Mouse (Mus musculus) lung, postnatal 36 days (tissue): ENCODE results near the gene Prkd1.
"Not testable (repeated sequence)": the region's sequence is repeated elsewhere in the genome, so short reads cannot be mapped to it uniquely, and the experiment has no call there.

ENCODE experiments used
- DNase-seq: peaks from one replicate; pipeline ENCODE4 v3.0.0; 2022; ENCODE audit warnings: mixed read lengths

Gene Prkd1

GRCm38 (mm10) chr12:50648671-50649541 is at the start of gene Prkd1:
TSS of gene Prkd1 (minus strand) at chr12:50649098.
- DNase-seq = peak; percentile 79

- peak; percentile 61 for DNase-seq
Measured at GRCm38 (mm10) chr12:50697492-50697891, 48.6 kb upstream of the Prkd1 start.

GRCm38 (mm10) chr12:50648176-50648670 is 675 bp downstream of the Prkd1 start:
- DNase-seq = peak; percentile 8

GRCm38 (mm10) chr12:50646857-50647256 is 2.0 kb downstream of the Prkd1 start:
- no peak for DNase-seq

- no peak for DNase-seq
Measured at GRCm38 (mm10) chr12:50642671-50643070, 6.2 kb downstream of the Prkd1 start.

GRCm38 (mm10) chr12:50640171-50640570 is 8.7 kb downstream of the Prkd1 start:
- DNase-seq = no peak

- no peak for DNase-seq
Measured at GRCm38 (mm10) chr12:50634436-50634835, 14.5 kb downstream of the Prkd1 start.

- not testable (repeated sequence) for DNase-seq
Measured at GRCm38 (mm10) chr12:50626100-50626499, 22.8 kb downstream of the Prkd1 start.

GRCm38 (mm10) chr12:50624175-50624574 is 24.7 kb downstream of the Prkd1 start:
- DNase-seq = peak; percentile 18

GRCm38 (mm10) chr12:50615852-50616251 is 33.0 kb downstream of the Prkd1 start:
- DNase-seq = no peak

GRCm38 (mm10) chr12:50614341-50614740 is 34.6 kb downstream of the Prkd1 start:
- no peak for DNase-seq

- DNase-seq = peak; percentile 23
Measured at GRCm38 (mm10) chr12:50606703-50607500, 42.0 kb downstream of the Prkd1 start.

GRCm38 (mm10) chr12:50599370-50599769 is 49.5 kb downstream of the Prkd1 start:
- no peak for DNase-seq

GRCm38 (mm10) chr12:50598053-50598988 is 50.6 kb downstream of the Prkd1 start:
- DNase-seq = no peak

GRCm38 (mm10) chr12:50597467-50597866 is 51.4 kb downstream of the Prkd1 start:
- no peak for DNase-seq

- no peak for DNase-seq
Measured at GRCm38 (mm10) chr12:50595777-50596176, 53.1 kb downstream of the Prkd1 start.

- peak; percentile 79 for DNase-seq
Measured at GRCm38 (mm10) chr12:50594506-50594905, 54.4 kb downstream of the Prkd1 start.

GRCm38 (mm10) chr12:50593481-50593880 is 55.4 kb downstream of the Prkd1 start:
- DNase-seq = no peak

GRCm38 (mm10) chr12:50588137-50588761 is 60.6 kb downstream of the Prkd1 start:
- no peak for DNase-seq

- no peak for DNase-seq
Measured at GRCm38 (mm10) chr12:50565198-50565597, 83.7 kb downstream of the Prkd1 start.

- DNase-seq = no peak
Measured at GRCm38 (mm10) chr12:50560536-50560935, 88.4 kb downstream of the Prkd1 start.

- peak; percentile 6 for DNase-seq
Measured at GRCm38 (mm10) chr12:50558231-50558630, 90.7 kb downstream of the Prkd1 start.
